Mouse (Mus musculus) myocyte (in vitro differentiated cells): ENCODE results near the gene Dmrt1. TPM values are rescaled to one million over a fixed set of nuclear protein-coding genes. Genes with fewer than 3 reads are reported as not detected.
"Not testable (repeated sequence)": the region's sequence is repeated elsewhere in the genome, so short reads cannot be mapped to it uniquely, and the experiment has no call there.

Experiments used
- H3K27me3 ChIP-seq: one replicate; pipeline ENCODE4 v1.6.1; 2011; ENCODE audit not compliant: control insufficient read depth, insufficient read depth, insufficient read length
- H3K36me3 ChIP-seq: one replicate; pipeline ENCODE4 v1.6.1; 2011; ENCODE audit not compliant: control insufficient read depth, insufficient read depth
- H3K4me2 ChIP-seq: one replicate; pipeline ENCODE4 v1.6.1; 2011; ENCODE audit warnings: low read depth, control low read depth
- H3K4me3 ChIP-seq: one replicate; pipeline ENCODE4 v1.5.1; 2011; ENCODE audit warnings: mild to moderate bottlenecking, control low read depth, moderate library complexity
- H3K79me2 ChIP-seq: one replicate; pipeline ENCODE4 v1.6.1; 2011; ENCODE audit not compliant: control insufficient read depth, insufficient read depth
- H3ac ChIP-seq: one replicate; pipeline ENCODE4 v1.6.1; 2011; ENCODE audit not compliant: control insufficient read depth, insufficient read length
- CEBPB ChIP-seq: IDR thresholded peaks from 2 replicates; pipeline ENCODE4 v1.6.1; 2011; ENCODE audit warnings: mild to moderate bottlenecking, moderate library complexity; ENCODE audit not compliant: poor library complexity, insufficient read depth, severe bottlenecking
- E2F4 ChIP-seq: IDR thresholded peaks from one replicate; pipeline ENCODE4 v1.6.1; 2011; ENCODE audit warnings: mild to moderate bottlenecking, control low read depth, moderate library complexity; ENCODE audit not compliant: insufficient read depth
- MAX ChIP-seq: IDR thresholded peaks from one replicate; pipeline ENCODE4 v1.6.1; 2011; ENCODE audit warnings: low read depth, mild to moderate bottlenecking, control low read depth
- MYOD1 ChIP-seq, 3 experiments: IDR thresholded peaks; one replicate each; pipeline ENCODE4 v1.6.1; 2011; ENCODE audit warnings: control low read depth in 2 of 3, low read depth in 2 of 3, mild to moderate bottlenecking in 2 of 3, moderate library complexity in 1 of 3; ENCODE audit not compliant: insufficient read length in 2 of 3, control insufficient read depth in 1 of 3
- MYOG ChIP-seq, 3 experiments: IDR thresholded peaks; one replicate each; pipeline ENCODE4 v1.6.1; 2011; ENCODE audit warnings: control low read depth in 2 of 3, low read depth in 2 of 3, mild to moderate bottlenecking in 2 of 3; ENCODE audit not compliant: insufficient read length in 2 of 3, control insufficient read depth in 1 of 3, insufficient read depth in 1 of 3
- POLR2A ChIP-seq: IDR thresholded peaks from one replicate; pipeline ENCODE4 v1.6.1; 2011; ENCODE audit warnings: low read depth, mild to moderate bottlenecking, control low read depth, moderate library complexity; ENCODE audit not compliant: insufficient read length
- POLR2AphosphoS2 ChIP-seq: IDR thresholded peaks from one replicate; pipeline ENCODE4 v1.6.1; 2011; ENCODE audit warnings: low read depth, control low read depth; ENCODE audit not compliant: insufficient read length
- REST ChIP-seq: IDR thresholded peaks from one replicate; pipeline ENCODE4 v1.6.1; 2011; ENCODE audit warnings: mild to moderate bottlenecking, control low read depth, moderate library complexity; ENCODE audit not compliant: insufficient read depth, insufficient read length
- SRF ChIP-seq: IDR thresholded peaks from one replicate; pipeline ENCODE4 v1.6.1; 2011; ENCODE audit warnings: low read depth; ENCODE audit not compliant: control insufficient read depth, insufficient read length
- TCF12 ChIP-seq: IDR thresholded peaks from one replicate; pipeline ENCODE4 v1.6.1; 2011; ENCODE audit warnings: mild to moderate bottlenecking, control low read depth; ENCODE audit not compliant: poor library complexity, insufficient read depth, severe bottlenecking
- TCF3 ChIP-seq: IDR thresholded peaks from one replicate; pipeline ENCODE4 v1.6.1; 2011; ENCODE audit warnings: low read depth, control low read depth; ENCODE audit not compliant: insufficient read length
- USF1 ChIP-seq: IDR thresholded peaks from one replicate; pipeline ENCODE4 v1.6.1; 2011; ENCODE audit warnings: low read depth, mild to moderate bottlenecking, control low read depth, moderate library complexity
- polyA plus RNA-seq: library from polyadenylated mRNA; unstranded; fragments of >200 nt; fragmentation: generic; extraction: Trizol; gene quantifications from one replicate; pipeline ENCODE4 v1.2.1, GENCODE M21; 2012; ENCODE audit warnings: missing spikeins

Dmrt1 gene
- 0.13 TPM for polyA plus RNA-seq

DNA sequence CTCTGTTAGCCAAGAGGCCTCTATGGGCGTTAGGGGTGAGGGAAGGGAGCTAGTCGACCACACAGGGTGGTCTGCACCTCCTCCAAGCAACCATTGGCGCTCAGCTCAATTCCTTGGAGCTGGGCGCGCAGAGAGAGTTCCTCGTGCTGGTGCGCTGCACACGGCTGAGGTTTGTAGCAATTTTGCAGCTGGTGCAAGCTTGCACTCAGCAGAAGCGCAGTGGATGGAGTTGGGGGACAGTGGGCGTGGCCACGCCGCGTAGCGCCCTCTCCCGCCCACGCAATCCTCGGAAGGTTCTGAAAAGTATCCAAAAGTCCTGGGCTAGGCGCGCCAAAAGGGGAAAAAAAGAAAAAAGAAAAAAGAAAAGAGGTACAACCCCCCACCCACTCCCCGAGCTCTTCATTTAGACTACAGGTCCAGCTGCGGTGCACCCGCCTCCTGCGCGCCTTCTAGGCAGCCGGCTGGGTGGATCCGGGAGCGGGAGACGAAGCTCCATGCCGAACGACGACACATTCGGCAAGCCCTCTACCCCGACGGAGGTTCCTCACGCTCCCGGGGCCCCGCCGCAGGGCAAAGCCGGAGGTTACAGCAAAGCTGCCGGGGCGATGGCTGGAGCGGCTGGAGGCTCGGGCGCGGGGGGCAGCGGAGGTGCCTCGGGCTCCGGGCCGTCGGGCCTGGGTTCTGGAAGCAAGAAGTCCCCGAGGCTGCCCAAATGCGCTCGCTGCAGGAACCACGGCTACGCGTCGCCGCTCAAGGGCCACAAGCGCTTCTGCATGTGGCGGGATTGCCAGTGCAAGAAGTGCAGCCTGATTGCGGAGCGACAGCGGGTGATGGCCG is at the start of gene Dmrt1:
TSS of gene Dmrt1 (plus strand) at position 259 of the 837 bp plus-strand sequence.
- Histone ChIP-seq H3ac (no peak within 1 kb of the TSS), H3K4me3 (no peak within 1 kb of the TSS), H3K36me3 (no peaks in the 10 kb centered on the region), H3K27me3 (peaks cover 34% of the 10 kb centered on the region), H3K79me2 (no peaks in the 10 kb centered on the region), H3K4me2 (peak within 1 kb of the TSS; percentile 34)
- no peak for TF ChIP-seq MYOG (IDR thresholded peaks at IDR 0.05; ENCODE audit: control insufficient read depth in 1 of 3, insufficient read depth in 1 of 3, insufficient read length in 2 of 3, low read depth in 2 of 3)
- no peak for TF ChIP-seq E2F4
- no peak for TF ChIP-seq REST
- TF ChIP-seq TCF12 = no peak
- no peak for TF ChIP-seq MYOD1 (IDR thresholded peaks at IDR 0.05; ENCODE audit: control insufficient read depth in 1 of 3, insufficient read length in 2 of 3, low read depth in 2 of 3)

GRCm38 (mm10) chr19:25460760-25461159 is 44.7 kb upstream of the Dmrt1 start:
- Histone ChIP-seq H3K79me2 (no peaks in the 10 kb centered on the region), H3K27me3 (no peaks in the 10 kb centered on the region), H3K4me3 (peak overlapping the region; percentile 16), H3ac (no peak overlapping the region), H3K4me2 (peak overlapping the region; percentile 28), H3K36me3 (no peaks in the 10 kb centered on the region)
- TF ChIP-seq CEBPB (0 out of 2 replicates have a peak, but pooled peaks have one; percentile 52), MAX (no peak), POLR2A (no peak)

GRCm38 (mm10) chr19:25461553-25462320 is 43.7 kb upstream of the Dmrt1 start:
- TF ChIP-seq SRF (no peak), CEBPB (no peak), REST (no peak), POLR2AphosphoS2 (no peak)
- no peaks in the 10 kb centered on the region for H3K27me3 ChIP-seq
- peak overlapping the region; percentile 95 for H3K4me2 ChIP-seq
- no peak overlapping the region for H3ac ChIP-seq
- no peaks in the 10 kb centered on the region for H3K79me2 ChIP-seq
- no peaks in the 10 kb centered on the region for H3K36me3 ChIP-seq
- H3K4me3 ChIP-seq = peak overlapping the region; percentile 16

DNA sequence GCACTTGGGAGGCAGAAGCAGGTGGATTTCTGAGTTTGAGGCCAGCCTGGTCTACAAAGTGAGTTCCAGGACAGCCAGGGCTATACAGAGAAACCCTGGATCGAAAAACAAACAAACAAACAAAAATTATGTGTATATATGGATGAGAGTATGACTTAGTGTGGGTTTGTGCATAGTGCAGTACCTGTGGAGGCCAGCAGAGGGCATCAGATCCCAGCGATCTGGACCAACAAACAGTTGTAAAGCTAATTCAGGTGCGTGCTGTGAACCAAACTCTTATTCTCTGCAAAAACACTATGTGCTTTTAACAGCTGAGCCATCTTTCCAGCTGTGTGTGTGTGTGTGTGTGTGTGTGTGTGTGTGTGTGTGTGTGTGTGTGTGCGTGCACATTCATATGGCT is 29.6 kb upstream of the Dmrt1 start:
- H3K36me3 ChIP-seq, H3K4me2 ChIP-seq, H3K4me3 ChIP-seq, H3ac ChIP-seq, H3K27me3 ChIP-seq, H3K79me2 ChIP-seq: not testable (repeated sequence)

DNA sequence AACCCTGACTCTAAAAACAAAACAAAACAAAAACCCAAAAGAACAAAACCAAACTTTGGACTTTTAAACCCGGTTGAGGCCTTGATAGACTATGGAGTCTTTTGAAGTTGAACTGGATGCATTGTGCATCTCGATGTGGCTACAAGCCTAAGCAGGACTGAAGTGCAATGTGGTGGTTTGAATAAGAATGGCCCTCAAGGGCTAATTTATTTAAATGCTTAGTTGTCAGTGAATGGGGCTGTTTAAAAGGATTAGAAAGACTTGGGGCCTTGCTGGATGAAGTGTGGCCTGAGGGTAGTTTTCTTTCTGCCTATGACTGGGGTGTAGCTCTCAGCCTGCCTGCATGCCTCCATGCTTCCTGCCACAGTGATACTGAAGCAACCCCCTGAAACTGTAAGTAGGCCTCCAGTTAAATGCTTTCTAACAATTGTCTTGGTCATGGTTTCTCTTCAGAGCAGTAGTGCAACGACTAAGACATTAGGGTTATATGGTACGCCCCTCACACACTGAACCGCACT is 26.2 kb upstream of the Dmrt1 start:
- no peaks in the 10 kb centered on the region for H3K36me3 ChIP-seq
- no peak overlapping the region for H3K4me2 ChIP-seq
- H3K4me3 ChIP-seq = no peak overlapping the region
- H3K79me2 ChIP-seq = no peaks in the 10 kb centered on the region
- no peaks in the 10 kb centered on the region for H3K27me3 ChIP-seq
- TF ChIP-seq USF1 = no peak
- TF ChIP-seq MYOG (IDR thresholded peaks at IDR 0.05; ENCODE audit: control insufficient read depth in 1 of 3, insufficient read depth in 1 of 3, insufficient read length in 2 of 3, low read depth in 2 of 3) = no peak
- no peak for TF ChIP-seq POLR2A
- no peak for TF ChIP-seq TCF3
- TF ChIP-seq REST = no peak
- TF ChIP-seq MYOD1 (IDR thresholded peaks at IDR 0.05; ENCODE audit: control insufficient read depth in 1 of 3, insufficient read length in 2 of 3, low read depth in 2 of 3) = no peak
- no peak for TF ChIP-seq E2F4
- H3ac ChIP-seq = no peak overlapping the region

DNA sequence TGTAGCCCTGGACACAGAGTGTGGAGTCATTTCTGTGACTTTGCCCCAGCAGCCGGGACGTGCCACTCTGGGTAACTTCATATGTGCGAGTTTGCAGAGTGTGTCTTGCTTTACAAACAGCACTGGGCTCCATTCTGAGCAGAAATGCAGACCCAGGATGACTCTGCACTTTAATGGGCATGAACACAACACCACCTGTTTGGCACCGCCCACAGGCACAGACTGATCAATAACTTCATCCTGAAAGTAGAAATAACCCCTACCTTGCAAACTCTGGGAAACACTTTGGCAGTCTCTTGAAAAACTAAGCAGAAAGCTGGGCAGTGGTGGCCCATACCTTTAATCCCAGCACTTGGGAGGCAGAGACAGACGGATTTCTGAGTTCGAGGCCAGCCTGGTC is 24.6 kb upstream of the Dmrt1 start:
- Histone ChIP-seq H3K36me3 (no peaks in the 10 kb centered on the region), H3K4me2 (no peak overlapping the region), H3K79me2 (no peaks in the 10 kb centered on the region), H3ac (no peak overlapping the region), H3K27me3 (no peaks in the 10 kb centered on the region), H3K4me3 (no peak overlapping the region)
- TF ChIP-seq REST (no peak), E2F4 (no peak), CEBPB (no peak), USF1 (no peak), TCF12 (no peak), MAX (no peak), MYOD1 (IDR thresholded peaks at IDR 0.05; ENCODE audit: control insufficient read depth in 1 of 3, insufficient read length in 2 of 3, low read depth in 2 of 3) (no peak), MYOG (IDR thresholded peaks at IDR 0.05; ENCODE audit: control insufficient read depth in 1 of 3, insufficient read depth in 1 of 3, insufficient read length in 2 of 3, low read depth in 2 of 3) (no peak), POLR2AphosphoS2 (no peak)
